Mouse (Mus musculus) right cerebral cortex, postnatal 36 days (tissue): ENCODE measurements at regions not wholly inside any gene's neighbourhood (a gene's known extent, or its start where the extent isn't known, plus 50 kb on each side); places are given as distances from the start of the nearest gene placed in this dataset.

ENCODE experiments used
- DNase-seq, 2 experiments: peaks; one replicate each; pipeline ENCODE4 v3.0.0; 2022; ENCODE audit warnings: low spot score in 2 of 2, mixed read lengths in 1 of 2

DNA sequence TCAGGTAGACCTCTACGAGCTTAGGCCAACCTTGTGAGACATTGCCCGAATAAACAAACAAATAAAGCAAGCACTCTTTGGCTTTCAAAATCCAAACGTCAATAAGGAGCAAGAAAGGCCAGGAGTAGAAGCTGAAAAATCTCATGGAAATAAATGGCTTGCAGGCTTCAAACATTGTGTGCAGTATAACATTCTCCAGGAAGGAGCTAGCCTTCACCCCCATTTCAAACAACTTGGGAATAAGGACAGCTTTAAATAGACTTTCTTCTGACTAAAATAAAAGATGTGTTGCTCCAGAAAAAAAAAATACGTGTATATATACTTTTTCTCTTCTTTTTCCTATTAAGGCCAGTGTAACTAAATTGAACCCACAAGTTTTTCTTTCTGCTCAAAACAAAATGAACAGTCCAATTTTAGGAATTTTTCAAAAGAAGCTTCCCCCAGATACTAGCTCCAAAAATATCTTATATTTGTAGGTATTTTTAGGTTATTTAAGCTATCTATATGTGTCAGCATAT lies 196.2 kb upstream of the Arpp21 start:
- no peak for DNase-seq

- DNase-seq, result no peak
These were observed 193.5 kb upstream of the Arpp21 start for GRCm38 (mm10) chr9:112429196-112429595.

- peak in 1 of 2 experiments; percentile 6 for DNase-seq
These were observed 170.1 kb upstream of the Arpp21 start for GRCm38 (mm10) chr9:112405772-112406315.

DNA sequence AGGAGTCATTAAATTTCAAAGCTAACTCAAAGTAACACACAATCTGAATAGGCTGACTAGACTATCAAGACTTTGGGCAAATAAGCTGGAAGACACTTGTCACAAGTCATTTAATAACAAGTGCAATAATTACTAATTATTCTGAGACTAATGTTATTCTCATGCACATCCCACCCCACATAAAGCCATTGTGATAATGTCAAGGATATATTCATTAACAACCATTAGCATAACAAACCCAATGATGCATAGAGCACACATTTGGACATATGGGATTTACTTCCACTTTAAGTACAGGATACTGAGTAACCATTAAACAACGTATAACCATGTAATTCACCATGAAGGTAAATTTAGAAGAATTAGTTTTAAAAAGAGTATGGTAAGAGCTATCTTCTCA lies 135.0 kb upstream of the Arpp21 start:
- no peak for DNase-seq

DNA sequence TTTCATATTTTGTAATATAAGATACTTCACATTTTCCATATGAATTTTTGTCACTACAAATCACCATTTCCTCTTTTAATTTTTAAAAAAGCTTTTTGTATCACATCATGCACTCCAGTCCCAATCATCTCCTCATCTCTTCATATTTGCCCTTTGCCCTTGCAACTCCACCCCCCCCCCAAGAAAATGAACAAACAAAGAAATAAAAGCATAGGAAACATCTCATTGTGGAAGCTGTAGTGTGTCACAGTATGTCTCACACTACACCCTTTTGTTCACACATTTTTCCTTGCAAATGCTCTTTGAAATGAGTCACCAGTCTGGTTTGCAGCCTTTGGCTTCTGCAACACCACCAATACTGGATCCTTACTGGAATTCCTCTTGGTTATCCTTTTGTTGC lies 131.6 kb upstream of the Arpp21 start:
- DNase-seq, result no peak

DNA sequence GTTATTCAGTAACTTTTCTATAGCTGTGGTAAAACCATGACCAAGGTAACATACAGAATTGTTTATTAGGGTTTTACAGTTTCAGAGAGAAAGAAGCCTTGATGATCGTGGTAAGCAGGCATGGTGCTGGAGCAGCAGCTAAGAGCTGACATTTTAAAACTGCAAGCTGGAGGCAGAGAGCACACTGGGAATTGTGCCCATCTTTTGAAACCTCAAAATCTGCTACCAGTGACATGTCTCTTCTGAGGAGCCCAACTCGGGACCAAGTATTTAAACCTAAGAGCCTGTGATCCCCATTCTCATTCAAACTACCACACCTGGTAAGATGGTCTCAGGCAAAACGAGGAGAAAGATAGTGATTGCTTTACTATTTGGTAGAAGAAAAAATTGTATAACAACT lies 125.6 kb upstream of the Arpp21 start:
- no peak for DNase-seq

GRCm38 (mm10) chr9:112358711-112359298 lies 123.1 kb upstream of the Arpp21 start:
- DNase-seq, result no peak

DNA sequence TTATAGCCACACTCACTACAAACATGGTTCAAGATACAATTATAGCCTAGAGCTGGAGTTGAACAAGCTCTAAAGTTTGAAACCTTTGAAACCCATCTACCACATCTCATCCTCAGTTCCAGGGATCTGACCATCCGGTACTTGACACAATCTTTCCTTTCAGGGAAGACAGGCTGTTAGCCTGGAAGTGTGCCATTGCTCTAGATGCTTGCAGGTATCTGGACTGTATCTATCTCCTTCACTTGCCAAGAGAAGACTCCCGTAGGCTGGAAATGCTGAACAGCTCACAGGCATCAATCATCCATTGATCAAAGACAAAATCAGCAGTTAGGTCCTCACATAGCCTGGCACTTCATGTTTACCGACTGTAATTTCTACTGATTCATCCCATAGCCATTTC lies 117.5 kb upstream of the Arpp21 start:
- DNase-seq, result no peak

DNA sequence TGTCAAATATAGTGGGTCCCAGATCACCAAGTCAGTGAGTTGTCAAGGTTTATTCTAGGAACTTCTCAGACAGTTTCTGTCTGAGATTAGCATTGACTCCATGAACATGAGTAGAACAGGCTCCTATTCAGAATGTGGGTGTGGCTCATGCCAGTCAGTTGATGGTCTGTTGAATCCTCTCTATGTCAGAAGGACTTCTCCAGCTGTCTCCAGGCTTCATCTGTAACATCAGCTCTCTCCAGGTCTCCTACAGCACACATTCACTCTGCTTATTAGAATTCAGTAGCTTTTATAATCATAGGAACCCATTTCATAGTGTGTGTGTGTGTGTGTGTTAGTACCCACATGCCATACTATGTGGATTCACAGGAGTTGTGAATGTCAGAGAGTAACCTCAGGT lies 113.2 kb upstream of the Arpp21 start:
- no peak for DNase-seq

GRCm38 (mm10) chr9:112344792-112345191 lies 109.1 kb upstream of the Arpp21 start:
- no peak for DNase-seq

DNA sequence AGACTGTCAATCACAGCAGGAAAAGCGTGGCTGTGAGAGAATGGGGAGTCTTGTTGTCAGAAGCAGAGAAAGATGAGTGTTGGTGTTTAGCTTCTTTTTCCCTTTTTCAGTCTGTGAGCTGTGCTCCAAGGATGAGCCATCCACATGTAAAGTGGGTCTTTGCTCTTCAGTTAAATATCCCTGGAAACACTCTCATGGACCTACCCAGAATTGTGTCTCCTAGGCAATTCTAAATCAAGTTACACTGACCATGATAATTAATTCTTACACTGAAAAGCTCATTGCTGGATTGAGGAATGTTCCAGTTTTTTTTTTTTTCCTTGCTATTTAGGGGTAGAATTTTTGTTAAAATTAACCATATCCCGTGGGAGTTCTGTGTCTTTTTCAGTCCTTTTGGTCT lies 104.6 kb upstream of the Arpp21 start:
- peak in 1 of 2 experiments; percentile 43 for DNase-seq

GRCm38 (mm10) chr9:112320016-112320415 lies 84.3 kb upstream of the Arpp21 start:
- no peak for DNase-seq

- DNase-seq, result no peak
These were observed 73.2 kb upstream of the Arpp21 start for GRCm38 (mm10) chr9:112308950-112309349.

DNA sequence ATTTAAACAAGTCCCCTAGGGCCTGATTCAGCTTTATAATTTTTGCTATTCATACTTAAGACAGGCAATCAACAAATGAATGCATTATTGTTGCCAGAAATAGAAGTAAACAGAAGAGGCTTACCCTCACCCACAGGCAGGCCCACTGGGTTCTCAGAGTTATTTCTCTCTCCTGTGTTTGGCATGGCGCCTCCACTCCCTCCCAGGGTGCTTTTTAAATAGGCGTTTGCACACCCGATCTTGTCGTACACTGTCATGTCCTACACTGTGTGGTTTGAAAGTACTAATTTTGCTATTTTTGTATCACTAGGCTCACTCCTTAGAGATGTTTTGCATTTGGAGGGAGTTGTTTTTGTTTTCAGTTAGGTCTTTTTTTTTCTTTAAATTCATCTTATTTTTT lies 72.1 kb upstream of the Arpp21 start:
- DNase-seq, result peak; percentile 25 to 43

GRCm38 (mm10) chr9:112291875-112292274 lies 56.1 kb upstream of the Arpp21 start:
- DNase-seq, result peak in 1 of 2 experiments; percentile 8
